8 mouse cellular contexts compared by ENCODE assay signal in the genomic region with DNA sequence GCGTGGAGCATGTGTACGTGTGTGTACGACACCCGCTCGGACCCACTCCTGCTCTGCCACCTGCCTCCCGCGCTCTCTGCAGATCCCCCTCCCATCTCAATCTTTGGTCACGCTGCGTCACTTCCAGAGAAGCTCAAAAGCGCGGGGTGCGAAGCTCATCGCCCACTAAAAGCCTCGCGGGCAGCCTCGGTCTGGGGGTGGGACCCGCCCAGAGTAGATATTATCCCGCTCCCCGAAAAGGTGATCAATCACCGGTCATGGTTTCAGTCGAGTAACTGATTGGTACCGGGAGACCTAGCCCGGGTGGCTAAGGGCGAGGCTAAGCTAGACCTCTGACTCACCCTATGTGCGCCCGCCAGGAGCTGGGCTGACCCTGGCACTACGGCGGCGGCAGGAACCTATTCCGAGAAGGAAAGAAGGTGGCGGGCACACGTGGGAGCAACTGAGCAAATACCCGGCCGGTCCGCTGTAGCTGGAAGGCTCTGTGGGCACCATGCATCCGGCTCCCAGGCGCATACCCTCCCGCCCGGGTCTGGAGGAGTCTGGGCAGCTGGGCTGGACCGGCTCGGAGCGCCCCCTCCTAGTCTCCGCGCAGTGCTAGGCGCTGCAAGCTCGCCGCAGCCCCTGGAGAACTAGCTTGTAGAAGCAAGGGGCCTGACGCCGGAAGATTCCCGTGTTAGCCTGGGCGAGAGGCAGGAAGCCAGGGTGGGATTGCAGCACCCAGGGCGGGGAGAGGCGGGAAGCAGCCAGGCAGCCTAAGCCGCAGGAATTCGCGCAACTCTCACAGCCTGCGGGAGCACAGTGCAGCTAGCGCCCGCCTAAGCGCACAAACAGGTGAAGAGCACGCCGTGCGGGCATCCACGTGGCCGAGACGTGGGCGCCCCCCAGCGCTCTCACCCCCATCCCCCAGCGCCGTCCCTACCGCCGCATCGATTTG. TPM values are rescaled to one million over a fixed set of nuclear protein-coding genes. Genes with fewer than 3 reads are reported as not detected.
DNase-seq lines count a peak whose midpoint lies in the region; ATAC-seq and TF ChIP-seq lines count a peak whose summit lies in the region.

No protein-coding gene starts in this region.

- under 1% methylated on average over 73 of the region's 73 CpGs for WGBS in heart, embryonic 11.5 days (ENCODE audit: insufficient replicate concordance)
- WGBS in liver, embryonic 14.5 days (ENCODE audit: insufficient replicate concordance) = under 1% methylated on average over 73 of the region's 73 CpGs
- under 1% methylated on average over 73 of the region's 73 CpGs for WGBS in neural tube, embryonic 13.5 days

- TF ChIP-seq CTCF in Patski (IDR thresholded peaks at IDR 0.05) = no peak
- no peak for TF ChIP-seq CTCF in liver, embryonic 14.5 days (IDR thresholded peaks at IDR 0.05; ENCODE audit: low read depth)

- H3K27me3 ChIP-seq in Patski = no peaks in the 10 kb centered on the region
- H3K27me3 ChIP-seq in heart, embryonic 11.5 days (ENCODE audit: control insufficient read depth, insufficient read depth, low read length) = peaks cover 12% of the 10 kb centered on the region
- peaks cover 69% of the 10 kb centered on the region for H3K27me3 ChIP-seq in liver, embryonic 14.5 days (ENCODE audit: control insufficient read depth, insufficient read depth, low read length)
- H3K27me3 ChIP-seq in neural tube, embryonic 13.5 days = peaks cover 42% of the 10 kb centered on the region

- CTCF ChIA-PET in Patski (lab: Charles Lee) = interaction anchor here (0.9 to 4.7 kb wide), 7 partner anchors 10 to 258 kb away, joined by 3 to 16 read pairs (median 3); no protein-coding TSS in a partner anchor

- peak; percentile 90 for DNase-seq in 3134 (ENCODE audit: extremely low read depth, insufficient read length, low spot score)
- DNase-seq in Patski (ENCODE audit: low read depth, low spot score) = no peak
- DNase-seq in embryo, embryonic 11 days = peak; percentile 81
- DNase-seq in kidney, postnatal 10 days = peak; percentile 83
- DNase-seq in liver, embryonic 14.5 days (ENCODE audit: low read depth in 3 of 3, low spot score in 3 of 3) = no peak

- H3K36me3 ChIP-seq in heart, embryonic 11.5 days (ENCODE audit: control insufficient read depth, insufficient read depth, low read length) = no peaks in the 10 kb centered on the region
- no peaks in the 10 kb centered on the region for H3K36me3 ChIP-seq in liver, embryonic 14.5 days (replicated peaks; ENCODE audit: control insufficient read depth, insufficient read depth, low read depth)
- no peaks in the 10 kb centered on the region for H3K36me3 ChIP-seq in neural tube, embryonic 13.5 days

- TF ChIP-seq EP300 in liver, embryonic 14.5 days (IDR thresholded peaks at IDR 0.05; ENCODE audit: low read depth) = no peak

- peak overlapping the region; percentile 51; the same call in 1 of the 2 replicates for H3K27ac ChIP-seq in heart, embryonic 11.5 days (ENCODE audit: low read depth, low read length)
- no peak overlapping the region for H3K27ac ChIP-seq in liver, embryonic 14.5 days
- peak overlapping the region; percentile 89 for H3K27ac ChIP-seq in neural tube, embryonic 13.5 days (replicated peaks)

- peak overlapping the region; percentile 75 for H3K9ac ChIP-seq in heart, embryonic 11.5 days (ENCODE audit: low read depth, low read length)
- H3K9ac ChIP-seq in liver, embryonic 14.5 days (replicated peaks) = no peak overlapping the region
- peak overlapping the region; percentile 92 for H3K9ac ChIP-seq in neural tube, embryonic 13.5 days

- in situ Hi-C loops in Patski (cut with MboI; ENCODE audit: low pct_unique_long_range_greater_than_20kb) = loop anchor here (10.0 kb wide), 1 partner anchor 1652 kb away; no protein-coding TSS in a partner anchor

- ATAC-seq in Patski = peak; percentile 51
- peak; percentile 59 for ATAC-seq in heart, embryonic 11.5 days (replicated peaks; ENCODE audit: insufficient number of reproducible peaks, low FRiP score, low TSS enrichment)
- ATAC-seq in liver, embryonic 14.5 days (ENCODE audit: insufficient read depth) = peak; percentile 37; the same call in 1 of the 2 replicates
- ATAC-seq in neural tube, embryonic 13.5 days (ENCODE audit: low read depth) = peak; percentile 49
- no peak for ATAC-seq in inflammation-experienced regulatory T-cells, adult 6 months

- POLR2A ChIA-PET in Patski (lab: Charles Lee) = interaction anchor here (0.6 to 1.6 kb wide), 4 partner anchors 16 to 149 kb away, joined by 3 to 7 read pairs (median 4); no protein-coding TSS in a partner anchor

- peak overlapping the region; percentile 73 for H3K4me3 ChIP-seq in heart, embryonic 11.5 days (ENCODE audit: low read depth, low read length)
- peak overlapping the region; percentile 9 to 44 for H3K4me3 ChIP-seq in liver, embryonic 14.5 days (ENCODE audit: insufficient read depth in 1 of 2, low read depth in 2 of 2, low read length in 2 of 2)
- peak overlapping the region; percentile 79 for H3K4me3 ChIP-seq in neural tube, embryonic 13.5 days

- peak overlapping the region; percentile 98 for H3K4me2 ChIP-seq in heart, embryonic 11.5 days
- H3K4me2 ChIP-seq in liver, embryonic 14.5 days (ENCODE audit: low read depth) = peak overlapping the region; percentile 56
- H3K4me2 ChIP-seq in neural tube, embryonic 13.5 days = peak overlapping the region; percentile 98

- no peaks in the 10 kb centered on the region for H3K9me3 ChIP-seq in heart, embryonic 11.5 days (replicated peaks; ENCODE audit: control insufficient read depth, low read length)
- no peaks in the 10 kb centered on the region for H3K9me3 ChIP-seq in liver, embryonic 14.5 days (ENCODE audit: control insufficient read depth, low read length)
- no peaks in the 10 kb centered on the region for H3K9me3 ChIP-seq in neural tube, embryonic 13.5 days

- H3K4me1 ChIP-seq in heart, embryonic 11.5 days (ENCODE audit: control insufficient read depth, insufficient read depth, low read length) = peaks cover 15% of the 10 kb centered on the region
- H3K4me1 ChIP-seq in liver, embryonic 14.5 days (replicated peaks; ENCODE audit: control insufficient read depth in 2 of 2, insufficient read depth in 2 of 2, low read length in 1 of 2) = no peaks in the 10 kb centered on the region
- H3K4me1 ChIP-seq in neural tube, embryonic 13.5 days (replicated peaks) = peaks cover 76% of the 10 kb centered on the region

RNA-seq across cellular contexts. Expression of a gene that starts 3.3 kb away (rescaled TPM):
- polyA plus RNA-seq in Patski (2021) = 80.4 TPM
- 5.5 and 5.8 TPM in 2 replicates for polyA plus RNA-seq in heart, embryonic 11.5 days (2014; fragmentation: Nextera tagmentation; extraction: Ambion mirVana)
- 0.76 and 0.77 TPM in 2 replicates for polyA plus RNA-seq in liver, embryonic 14.5 days (2012; rRNA removed)
- 0.32 and 0.91 TPM in 2 replicates for polyA plus RNA-seq in liver, embryonic 14.5 days (2014; fragmentation: Nextera tagmentation; extraction: Ambion mirVana)
- 32.7 and 37.0 TPM in 2 replicates for polyA plus RNA-seq in neural tube, embryonic 13.5 days (2015; fragmentation: Nextera tagmentation; extraction: Ambion mirVana)
- under 1 TPM in 1 of 3 experiments, not detected in 2; 0.05 TPM for polyA plus RNA-seq in inflammation-experienced regulatory T-cells, adult 6 months (2017; shearing (Covaris generic))

Comparison
In these comparisons a context has a peak if more than half of its experiments do, and no peak if none do; other contexts are left out.
1. DNase-seq: peak in 3134 (single experiment), embryo, embryonic 11 days (single experiment) and kidney, postnatal 10 days (single experiment); none in Patski (single experiment) and liver, embryonic 14.5 days (0 of 3).
2. H3K4me3 ChIP-seq: peak in every context shown above with its lines; median percentile 79 in neural tube, embryonic 13.5 days; 73 in heart, embryonic 11.5 days; 26 in liver, embryonic 14.5 days.
3. Peak in every context shown above with its lines, with median percentiles within 50 percentile points of each other: H3K4me2 ChIP-seq.